Mouse (Mus musculus) adrenal gland, adult 10 weeks (tissue): Measurements from ENCODE around the gene Olfr1152. TPM values are rescaled to one million over a fixed set of nuclear protein-coding genes. Genes with fewer than 3 reads are reported as not detected.

Experiments
- polyA plus RNA-seq: library from polyadenylated mRNA; stranded (reverse); fragments of 350-450 nt; fragmentation: Illumina TruSeq; extraction: RNeasy Lipid Tissue Mini Kit (QIAGEN cat#74804); gene quantifications from one replicate; pipeline ENCODE4 v1.2.3, GENCODE M21; 2014; ENCODE audit warnings: low read depth, low replicate concordance

Olfr1152 gene
- polyA plus RNA-seq: not detected

GRCm38 (mm10) chr2:87866192-87866591 is at the start of gene Olfr1152:
Olfr1152 (plus strand) TSS chr2:87866492.

GRCm38 (mm10) chr2:87830233-87830632 is 36.1 kb upstream of the Olfr1152 start, which contains the start of gene Olfr1148:
Olfr1148 (plus strand) TSS chr2:87830533.

DNA sequence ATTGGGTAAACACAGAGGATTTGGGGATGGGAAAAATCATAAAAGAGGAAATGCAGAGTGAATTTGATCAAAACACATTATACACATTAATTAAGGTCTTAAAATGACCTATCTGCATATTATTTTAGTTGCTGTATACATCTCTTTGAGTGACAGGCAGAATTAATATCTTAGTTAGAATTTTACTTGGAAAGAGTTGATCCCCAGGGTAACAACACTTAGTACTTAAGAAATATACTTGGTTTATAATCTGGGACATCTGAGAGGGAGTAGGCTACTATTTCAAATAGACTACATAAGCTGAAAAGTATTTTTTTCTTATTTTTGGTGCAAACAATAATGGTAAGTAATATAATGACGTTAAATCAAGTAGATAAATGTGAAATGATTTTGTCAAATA is 22.6 kb upstream of the Olfr1152 start, which contains the start of gene Olfr1150-ps1:
Gene Olfr1150-ps1, plus strand, starts transcription at position 301 of the 400 bp plus-strand sequence.

GRCm38 (mm10) chr2:87855562-87855961 is 10.7 kb upstream of the Olfr1152 start, which contains the start of gene Olfr1151:
Olfr1151 (plus strand) TSS chr2:87855862.

GRCm38 (mm10) chr2:87894662-87895061 is 28.4 kb downstream of the Olfr1152 start, which contains the start of gene Olfr1153:
Olfr1153 (plus strand) TSS chr2:87894962.

GRCm38 (mm10) chr2:87905066-87905465 is 38.8 kb downstream of the Olfr1152 start, which contains the start of gene Olfr1154:
Olfr1154 (minus strand) TSS chr2:87905166.

Other genes with a start within 250 kb of the Olfr1152 start
- not detected for gene Olfr1131, start 239.4 kb upstream of the Olfr1152 start, polyA plus RNA-seq
- not detected for gene Olfr1132, start 229.0 kb upstream of the Olfr1152 start, polyA plus RNA-seq
- not detected for gene Olfr1133, start 219.1 kb upstream of the Olfr1152 start, polyA plus RNA-seq
- not detected for gene Olfr1134, start 208.0 kb upstream of the Olfr1152 start, polyA plus RNA-seq
- not detected for gene Olfr1135, start 192.8 kb upstream of the Olfr1152 start, polyA plus RNA-seq
- gene Olfr1136, start 172.5 kb upstream of the Olfr1152 start, polyA plus RNA-seq: not detected
- not detected for gene Olfr1137, start 153.3 kb upstream of the Olfr1152 start, polyA plus RNA-seq
- not detected for gene Olfr1138, start 126.5 kb upstream of the Olfr1152 start, polyA plus RNA-seq
- not detected for gene Olfr1140, start 122.7 kb upstream of the Olfr1152 start, polyA plus RNA-seq
- gene Olfr1141, start 112.5 kb upstream of the Olfr1152 start, polyA plus RNA-seq: not detected
- gene Olfr152, start 87.0 kb upstream of the Olfr1152 start, polyA plus RNA-seq: not detected
- not detected for gene Olfr1143, start 65.9 kb upstream of the Olfr1152 start, polyA plus RNA-seq
- gene Olfr1145, start 56.7 kb upstream of the Olfr1152 start, polyA plus RNA-seq: not detected
- gene Olfr1148, start 36.0 kb upstream of the Olfr1152 start, polyA plus RNA-seq: not detected
- gene Olfr1150-ps1, start 22.5 kb upstream of the Olfr1152 start, polyA plus RNA-seq: not detected
- gene Olfr1151, start 10.6 kb upstream of the Olfr1152 start, polyA plus RNA-seq: not detected
- not detected for gene Olfr1153, start 28.5 kb downstream of the Olfr1152 start, polyA plus RNA-seq
- gene Olfr1154, start 38.7 kb downstream of the Olfr1152 start, polyA plus RNA-seq: not detected
- gene Olfr1155, start 78.6 kb downstream of the Olfr1152 start, polyA plus RNA-seq: not detected
- gene Olfr1156, start 86.6 kb downstream of the Olfr1152 start, polyA plus RNA-seq: not detected
- gene Olfr1157, start 101.8 kb downstream of the Olfr1152 start, polyA plus RNA-seq: not detected
- not detected for gene Olfr74, start 108.2 kb downstream of the Olfr1152 start, polyA plus RNA-seq
- not detected for gene Olfr1158, start 123.6 kb downstream of the Olfr1152 start, polyA plus RNA-seq
- not detected for gene Olfr1160, start 141.8 kb downstream of the Olfr1152 start, polyA plus RNA-seq
- gene Olfr1161, start 156.3 kb downstream of the Olfr1152 start, polyA plus RNA-seq: not detected
- gene Olfr73, start 171.2 kb downstream of the Olfr1152 start, polyA plus RNA-seq: not detected
- not detected for gene Olfr1162, start 184.6 kb downstream of the Olfr1152 start, polyA plus RNA-seq
- not detected for gene Olfr1163, start 205.3 kb downstream of the Olfr1152 start, polyA plus RNA-seq
- gene Olfr1164, start 227.5 kb downstream of the Olfr1152 start, polyA plus RNA-seq: not detected